Mouse (Mus musculus): ENCODE measurements at regions not wholly inside any gene's neighbourhood (a gene's known extent, or its start where the extent isn't known, plus 50 kb on each side); places are given as distances from the start of the nearest gene placed in this dataset.

- DNase-seq, result no peak
These were observed 62.6 kb downstream of the Mcfd2 start for GRCm38 (mm10) chr17:87202958-87203720.

GRCm38 (mm10) chr17:87202490-87202889, 63.2 kb downstream of the Mcfd2 start:
- DNase-seq, result no peak

- DNase-seq, result peak; percentile 11
These were observed 65.0 kb downstream of the Mcfd2 start for GRCm38 (mm10) chr17:87200721-87201242.

GRCm38 (mm10) chr17:87200134-87200533, 65.6 kb downstream of the Mcfd2 start:
- DNase-seq, result no peak

DNA sequence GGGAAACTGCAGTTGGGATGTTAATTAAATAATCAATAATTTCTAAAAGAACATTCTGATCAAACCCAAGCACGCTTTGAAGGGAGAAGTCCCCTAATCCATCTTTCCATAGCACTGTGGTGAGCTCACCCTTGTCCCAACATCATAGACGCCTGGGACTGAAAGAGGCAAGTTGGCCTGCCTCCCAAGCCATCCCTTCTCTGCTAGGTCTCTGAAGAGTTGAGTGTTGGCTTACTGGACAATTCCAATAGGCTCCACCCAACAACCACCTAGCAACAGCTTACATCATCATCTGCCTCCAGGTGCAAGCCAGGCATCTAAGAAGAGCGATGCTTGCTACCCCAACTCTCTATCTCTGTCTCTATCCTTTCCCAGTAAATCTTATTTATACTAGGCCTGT, 66.6 kb downstream of the Mcfd2 start:
- DNase-seq, result no peak

- no peak for DNase-seq
These were observed 68.3 kb downstream of the Mcfd2 start for GRCm38 (mm10) chr17:87197434-87197833.

DNA sequence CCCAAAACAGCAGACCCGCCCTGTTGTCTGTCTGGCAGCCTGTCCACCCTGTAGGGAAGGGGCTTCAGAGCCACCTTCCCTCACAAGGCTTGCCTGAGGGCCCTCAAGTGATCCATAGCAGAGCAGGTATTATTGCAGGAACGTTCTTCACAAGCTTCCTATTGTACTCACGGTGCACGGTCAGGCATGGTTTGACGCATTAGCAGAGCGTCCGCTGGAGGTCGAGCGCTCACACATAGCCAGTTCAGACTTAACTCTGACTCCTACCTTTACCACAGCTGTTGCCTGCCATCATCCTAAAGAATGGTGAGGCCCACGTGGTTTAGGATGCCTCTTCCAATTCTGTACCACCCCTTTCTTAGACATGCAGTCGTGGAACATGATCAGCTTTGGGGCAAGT, 71.1 kb downstream of the Mcfd2 start:
- DNase-seq, result no peak

- no peak for DNase-seq
These were observed 72.3 kb downstream of the Mcfd2 start for GRCm38 (mm10) chr17:87193482-87193881.

- no peak for DNase-seq
These were observed 76.1 kb downstream of the Mcfd2 start for GRCm38 (mm10) chr17:87189670-87190069.

All from cerebellum, adult 8-10 months (tissue).